Mouse (Mus musculus) retina, postnatal 1 day (tissue): ENCODE results near the gene Ccdc28b.

ENCODE experiments used
- DNase-seq: peaks from one replicate; pipeline ENCODE4 v3.0.0-alpha.2; 2012

Ccdc28b gene

DNA sequence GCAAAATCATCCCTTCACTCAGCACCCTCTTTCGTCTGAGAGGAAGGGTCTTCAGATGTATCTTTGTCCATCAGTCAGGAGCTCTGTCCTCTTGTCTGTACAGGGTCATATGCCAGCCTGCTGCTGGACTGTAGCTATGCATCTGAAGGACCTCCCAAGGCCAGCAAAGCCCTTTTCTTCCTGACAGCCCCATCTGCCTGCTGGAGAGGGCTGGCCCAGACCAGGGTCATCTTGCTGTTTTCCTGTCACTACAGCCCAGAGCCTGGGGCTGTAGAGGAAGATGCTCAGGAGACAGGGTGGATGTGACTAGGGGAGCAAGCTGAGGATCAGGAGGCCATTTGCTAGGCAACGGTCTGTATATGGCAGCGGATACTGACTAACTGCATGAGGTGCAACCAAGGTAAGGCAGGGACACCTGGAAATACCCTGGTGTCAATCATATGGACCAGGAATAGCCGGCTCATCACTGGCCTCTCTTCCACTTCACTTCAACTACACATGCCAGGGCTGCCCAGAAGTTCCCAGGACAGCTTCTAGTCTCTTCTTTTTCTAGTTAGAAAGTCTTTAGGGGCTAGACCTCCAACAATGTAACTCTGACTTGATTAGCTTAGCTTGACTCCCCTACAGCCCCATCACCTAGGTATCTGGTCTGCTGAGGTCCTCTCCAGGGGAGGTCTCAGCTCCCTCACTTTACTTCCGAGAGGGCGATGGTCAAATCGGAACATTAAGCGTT, 778 bp downstream of the Ccdc28b start:
- no peak for DNase-seq

DNA sequence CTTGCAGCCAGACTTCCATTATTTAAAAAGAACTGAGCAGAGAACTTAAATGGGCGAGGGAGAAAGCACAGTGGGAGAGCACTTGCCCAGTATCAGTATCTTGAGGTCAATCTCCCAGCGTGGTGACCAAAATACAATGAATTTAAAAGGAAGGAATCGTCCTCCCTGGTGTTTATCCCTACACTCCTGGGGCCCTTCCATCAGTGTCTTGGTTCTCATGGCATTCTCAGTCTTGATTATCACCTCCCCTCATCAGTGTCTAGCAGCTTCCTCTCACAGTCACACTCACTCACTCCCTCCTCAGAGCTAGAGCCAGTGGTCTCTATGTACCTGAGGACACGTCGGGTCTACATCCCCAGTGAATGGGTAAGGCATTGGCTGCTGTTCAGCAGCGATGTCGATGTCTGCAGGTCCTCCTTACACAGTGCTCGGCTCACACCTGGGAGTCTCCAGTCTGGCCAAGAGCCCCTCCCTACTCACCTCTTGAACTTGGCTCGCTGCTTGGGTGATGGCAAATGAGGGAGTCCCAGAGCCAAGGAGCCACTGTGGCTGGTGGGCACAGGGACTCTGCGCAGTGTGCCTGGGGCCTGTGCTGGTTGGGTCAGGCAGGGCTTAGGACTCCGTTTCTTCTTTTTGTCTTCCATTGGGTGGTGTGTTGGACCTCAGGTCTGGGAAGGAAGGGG, 1.5 kb downstream of the Ccdc28b start:
- DNase-seq, result no peak

- DNase-seq, result no peak
These were observed 2.4 kb downstream of the Ccdc28b start for GRCm38 (mm10) chr4:129621283-129621841.

- DNase-seq, result no peak
These were observed 3.1 kb downstream of the Ccdc28b start for GRCm38 (mm10) chr4:129620419-129621282.

DNA sequence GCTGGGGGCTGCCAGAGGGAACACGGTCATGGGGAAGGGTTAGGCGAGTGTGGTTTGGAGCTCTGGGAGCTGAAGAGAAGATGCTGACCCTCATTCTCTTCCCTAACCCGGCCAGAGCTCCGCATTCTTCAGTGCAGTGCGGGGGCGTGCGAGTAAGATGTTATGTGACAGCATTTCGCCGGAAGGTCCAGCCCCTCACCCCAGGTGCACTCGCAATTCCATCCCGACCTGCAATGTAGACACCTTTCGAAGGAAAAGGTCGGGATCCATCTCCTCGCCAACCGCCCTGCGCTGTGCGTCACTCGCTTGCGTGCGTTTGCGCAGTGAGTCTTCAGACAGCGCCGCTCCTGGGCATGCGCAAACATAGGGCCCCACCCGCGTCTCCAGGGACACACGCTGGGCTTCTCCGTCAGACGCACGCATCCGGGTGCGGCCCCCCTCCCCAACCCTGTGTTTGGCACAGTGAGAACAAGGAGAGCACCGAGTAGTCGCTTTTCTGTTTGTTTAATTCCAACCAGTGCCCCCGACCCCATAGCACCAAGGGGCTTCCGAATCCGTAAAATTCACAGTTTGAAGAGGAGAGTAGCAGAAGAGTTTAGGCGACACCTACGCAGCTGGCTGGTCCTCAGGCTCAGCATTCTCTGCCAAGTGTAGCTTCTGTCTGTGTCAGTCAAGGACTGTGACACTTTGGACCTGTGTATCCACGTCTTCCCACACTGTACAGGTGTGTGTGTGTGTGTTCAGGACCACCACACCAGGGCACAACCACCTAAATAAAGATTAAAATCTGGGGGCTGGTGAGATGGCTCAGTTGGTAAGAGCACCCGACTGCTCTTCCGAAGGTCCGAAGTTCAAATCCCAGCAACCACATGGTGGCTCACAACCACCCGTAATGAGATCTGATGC, 4.7 kb downstream of the Ccdc28b start, which contains the start of gene Iqcc:
Iqcc (minus strand) TSS at position 314 of the 906 bp plus-strand sequence.
- DNase-seq, result peak; percentile 95

- DNase-seq, result no peak
These were observed 5.7 kb downstream of the Ccdc28b start for GRCm38 (mm10) chr4:129618031-129618430.

DNA sequence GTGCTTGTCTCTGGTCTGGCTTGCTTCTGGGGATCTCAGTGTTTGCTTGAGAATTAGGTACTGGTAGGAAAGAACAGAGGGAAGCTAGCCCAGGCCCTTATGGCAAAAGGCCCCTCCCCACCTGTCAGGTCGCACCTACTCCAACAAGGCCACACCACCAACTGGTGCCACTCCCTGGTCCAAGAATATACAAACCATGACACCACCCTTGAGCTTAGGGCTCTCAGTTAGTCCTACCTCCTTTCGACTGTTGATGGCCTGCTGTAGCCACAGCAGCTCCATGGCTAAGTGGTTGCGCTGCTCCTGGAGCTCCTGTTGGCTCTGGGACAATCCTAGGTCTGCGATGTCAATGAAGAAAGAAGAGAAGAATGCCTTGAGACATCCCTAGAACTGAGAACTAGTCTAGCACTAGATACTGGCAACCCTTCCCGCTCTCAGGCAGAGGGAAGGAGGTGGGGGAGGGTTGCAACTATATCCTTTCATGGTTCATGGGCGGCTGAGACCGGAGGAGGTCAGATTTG, 6.6 kb downstream of the Ccdc28b start:
- DNase-seq, result no peak

DNA sequence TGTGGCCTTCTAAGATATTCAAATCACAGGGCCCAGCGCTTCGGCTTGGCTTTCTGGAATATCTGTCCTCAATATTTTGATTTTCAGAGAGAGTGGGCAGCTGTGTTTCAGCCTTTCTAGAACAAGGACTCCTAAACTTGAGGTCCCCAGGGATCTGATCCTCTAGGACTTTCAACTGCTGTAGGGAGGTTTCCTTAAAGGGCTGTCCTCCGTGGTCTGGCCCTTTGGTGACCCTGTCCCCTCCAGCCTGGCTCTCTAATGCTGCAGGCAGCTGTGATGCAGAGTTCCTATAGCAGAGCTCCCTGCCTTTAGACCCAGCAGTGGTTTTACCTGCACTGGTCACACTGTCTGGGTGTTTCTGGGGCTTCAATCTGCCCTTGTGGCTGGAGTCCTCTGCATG, 7.1 kb downstream of the Ccdc28b start:
- DNase-seq, result no peak

- no peak for DNase-seq
These were observed 7.9 kb downstream of the Ccdc28b start for GRCm38 (mm10) chr4:129615801-129616290.

- no peak for DNase-seq
These were observed 9.7 kb downstream of the Ccdc28b start, which contains the start of gene Dcdc2b for GRCm38 (mm10) chr4:129614093-129614492. Gene Dcdc2b, minus strand, starts transcription at chr4:129614257.

DNA sequence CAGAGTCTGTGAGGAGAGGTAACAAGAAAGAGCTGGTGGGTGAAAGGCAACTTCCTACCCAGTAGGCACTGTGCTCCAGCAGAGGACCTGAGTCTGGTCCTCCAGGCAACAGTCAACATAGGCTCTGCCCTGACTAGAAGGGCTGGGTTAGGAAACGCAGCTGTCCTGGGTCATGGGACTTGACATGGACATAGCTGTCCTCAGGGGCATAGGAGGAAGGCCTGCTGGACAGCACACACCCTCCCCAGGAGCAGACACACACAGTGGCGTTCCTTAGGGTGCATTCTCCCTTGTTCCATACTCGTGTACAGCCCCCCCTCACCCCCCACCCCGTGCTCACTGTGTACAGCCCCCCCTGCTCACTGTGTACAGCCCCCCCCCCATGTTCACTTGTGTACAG, 13.3 kb downstream of the Ccdc28b start:
- no peak for DNase-seq

DNA sequence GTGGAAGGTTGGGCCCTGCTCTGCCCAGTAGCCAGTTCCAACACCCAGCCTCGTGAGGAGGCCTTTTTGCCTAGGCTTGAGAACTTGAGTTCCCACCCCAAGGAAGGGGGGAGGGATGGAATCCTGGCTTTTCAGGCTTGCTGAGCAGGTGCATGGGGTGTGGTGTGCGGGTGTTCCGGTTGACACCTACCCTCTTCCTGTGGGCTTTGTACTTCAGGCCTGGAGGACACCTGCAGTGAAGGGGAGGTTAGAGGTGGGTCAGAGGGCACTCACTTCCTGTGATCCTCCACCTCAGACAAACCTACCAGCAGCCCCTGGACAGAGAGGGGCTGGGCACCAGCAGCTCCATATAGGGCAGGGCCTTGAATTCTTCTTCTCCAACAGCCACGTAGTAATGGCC, 13.7 kb downstream of the Ccdc28b start:
- no peak for DNase-seq

GRCm38 (mm10) chr4:129609139-129609631, 14.6 kb downstream of the Ccdc28b start:
- no peak for DNase-seq

DNA sequence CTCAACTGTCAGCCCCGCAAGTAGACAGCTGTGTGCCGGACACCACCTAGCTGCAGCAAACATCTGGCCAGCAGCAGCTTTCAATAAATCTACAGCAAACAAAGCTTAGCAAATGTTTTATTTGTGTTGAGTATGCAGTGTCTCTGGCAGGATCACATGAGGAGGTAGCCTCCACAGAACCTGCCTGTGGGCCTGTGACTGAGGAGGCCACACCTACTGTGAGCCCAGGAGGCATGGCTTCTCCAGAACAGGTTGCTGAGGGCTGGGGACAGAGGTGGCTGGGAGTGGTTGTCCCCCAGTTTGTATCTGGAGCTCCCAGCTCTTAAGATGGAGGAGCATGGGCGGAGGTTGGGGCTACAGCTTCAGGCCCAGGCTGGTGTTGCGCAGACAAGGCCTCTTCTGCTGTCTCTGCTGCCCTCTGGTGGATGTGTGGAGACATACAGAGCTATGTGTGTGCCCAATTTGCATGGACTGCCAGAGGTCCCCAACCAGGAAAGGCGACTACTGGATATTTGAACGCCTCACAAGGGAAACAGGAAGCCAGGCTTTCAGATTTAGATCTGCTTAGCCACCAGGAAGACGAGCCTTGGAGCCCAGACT, 15.2 kb downstream of the Ccdc28b start:
- peak; percentile 90 for DNase-seq

DNA sequence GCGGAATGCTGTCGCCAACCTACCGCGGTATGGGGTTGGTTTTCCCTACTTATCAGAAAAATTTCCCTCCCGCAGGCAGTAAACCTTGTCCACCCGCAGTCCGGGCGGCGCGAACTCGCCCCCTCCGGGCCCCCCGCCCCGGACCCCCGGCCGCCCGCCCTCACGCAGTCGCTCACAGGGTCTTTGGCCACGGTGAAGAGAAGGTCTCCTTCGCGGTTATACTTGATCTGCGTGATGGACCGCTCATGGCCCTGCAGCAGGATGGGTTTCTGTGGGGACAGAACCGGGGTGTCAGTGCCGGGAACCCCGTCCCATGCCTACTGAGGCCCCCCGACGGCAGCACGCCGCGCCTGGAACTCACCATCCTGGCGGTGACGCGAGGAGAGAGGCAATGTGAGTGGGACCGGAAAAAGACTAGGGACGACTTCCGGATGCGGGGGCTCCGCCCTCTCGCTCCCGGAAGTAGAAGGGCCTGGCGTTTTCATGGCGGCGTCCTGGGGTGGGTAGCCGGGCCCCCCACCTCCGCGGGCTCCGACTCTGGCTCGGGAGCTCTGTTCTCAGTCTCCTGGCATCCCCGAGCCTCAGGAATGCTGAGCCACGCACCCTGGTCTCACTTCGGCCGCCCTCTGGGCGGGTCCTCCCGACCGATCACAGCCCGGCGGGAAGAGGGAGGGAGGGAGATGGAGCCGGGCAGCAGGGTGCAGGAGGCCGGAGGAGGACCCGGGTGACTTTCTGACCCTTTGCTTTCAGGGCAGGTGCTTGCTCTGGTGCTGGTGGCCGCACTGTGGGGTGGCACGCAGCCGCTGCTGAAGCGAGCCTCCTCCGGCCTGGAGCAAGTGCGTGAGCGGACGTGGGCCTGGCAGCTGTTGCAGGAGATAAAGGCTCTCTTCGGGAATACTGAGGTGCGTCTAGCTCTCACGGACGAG, 23.3 kb downstream of the Ccdc28b start, which contains the start of the genes Eif3i and Tmem234:
Eif3i (minus strand) TSS at position 416 of the 926 bp plus-strand sequence.
Tmem234 (plus strand) TSS at position 436 of the 926 bp plus-strand sequence.
- peak; percentile 92 for DNase-seq

DNA sequence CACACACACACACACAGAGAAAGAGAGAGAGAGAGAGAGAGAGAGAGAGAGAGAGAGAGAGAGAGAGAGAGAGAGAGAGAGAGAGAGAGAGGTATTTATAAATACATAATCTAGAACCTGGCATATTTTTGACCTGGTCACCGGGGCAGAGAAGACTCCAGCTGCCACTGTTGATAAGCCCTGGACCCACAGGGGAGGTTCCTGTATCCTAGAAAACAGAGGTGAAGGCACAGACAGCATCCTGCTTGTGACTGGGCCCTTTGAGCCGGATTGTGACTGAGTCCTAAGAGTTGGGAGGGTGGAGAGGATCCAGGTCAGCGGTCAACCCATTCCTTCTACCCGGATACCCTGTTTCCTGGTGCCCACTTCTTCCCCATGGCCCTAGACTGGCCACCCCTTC, 34.9 kb downstream of the Ccdc28b start:
- DNase-seq, result no peak

DNA sequence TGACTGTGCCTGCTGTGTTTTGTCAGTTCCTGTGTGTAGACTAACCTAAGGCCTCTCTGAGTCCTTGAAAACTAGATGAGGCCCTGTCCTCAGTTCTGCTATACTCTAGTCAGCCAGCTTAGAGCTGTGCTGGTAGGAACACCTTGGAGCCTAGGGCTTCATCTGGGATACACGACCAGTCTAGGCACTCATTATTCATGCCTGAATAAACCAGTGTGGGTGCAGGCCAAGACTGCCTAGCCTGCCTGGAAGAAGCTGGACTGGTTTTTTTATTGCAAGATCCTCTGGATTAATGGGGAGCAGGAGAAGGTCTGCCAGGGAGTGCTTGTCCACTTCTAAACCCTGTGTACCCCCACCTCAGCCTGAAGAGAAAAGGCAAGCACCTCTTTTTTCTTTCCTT, 36.8 kb downstream of the Ccdc28b start:
- DNase-seq, result no peak

DNA sequence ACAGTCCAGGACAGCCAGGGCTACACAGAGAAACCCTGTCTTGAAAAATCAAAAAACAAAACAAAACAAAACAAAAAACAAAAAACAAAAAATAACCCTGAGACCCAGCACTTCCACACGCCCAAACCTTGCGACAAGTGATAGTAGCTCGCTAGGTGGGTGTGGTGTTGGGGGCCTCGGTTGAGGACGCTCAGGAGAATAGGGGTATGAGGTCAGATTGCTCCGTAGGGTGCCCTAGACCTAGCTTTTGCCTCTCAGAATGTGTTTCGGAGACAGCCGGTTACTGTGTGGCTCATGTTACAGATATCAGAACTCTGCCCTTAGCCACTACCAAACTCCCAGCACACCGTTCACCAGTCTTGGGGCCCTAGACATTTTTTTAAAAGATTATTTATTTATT, 38.0 kb downstream of the Ccdc28b start:
- no peak for DNase-seq

DNA sequence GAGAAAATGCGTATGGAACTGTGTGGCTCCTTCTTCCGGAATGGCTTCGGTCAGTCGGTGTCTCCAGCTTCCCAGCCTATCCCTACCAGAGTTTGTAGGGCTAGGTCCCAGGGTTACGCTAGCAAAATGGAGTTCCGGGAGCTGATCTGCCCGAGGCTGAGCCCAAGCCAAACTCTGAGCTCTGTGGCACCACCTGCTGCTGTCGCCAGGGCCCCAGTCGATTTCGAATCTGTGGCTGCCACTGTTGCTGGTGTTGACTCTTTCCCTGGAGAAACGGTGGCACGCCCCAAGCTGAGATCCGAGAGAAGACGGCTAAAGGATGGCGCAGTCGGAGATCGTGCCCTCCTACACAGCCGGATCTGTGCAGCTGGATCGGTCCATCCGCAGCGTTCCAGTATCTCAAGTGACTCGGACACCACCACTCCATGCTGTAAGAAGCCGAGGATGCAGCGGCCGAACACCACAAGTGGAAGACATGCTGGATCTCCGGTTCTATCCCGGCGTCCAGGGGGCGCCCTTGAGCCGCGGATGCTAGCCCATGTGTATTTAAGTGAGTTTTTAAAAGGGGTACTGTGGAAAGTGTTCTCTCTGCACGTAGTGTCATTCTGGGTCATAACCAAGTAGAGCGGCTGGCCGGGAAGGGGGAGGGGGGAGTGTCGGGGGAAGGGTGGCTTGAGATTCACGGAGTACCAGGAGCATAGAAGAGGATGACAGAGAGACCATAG, 38.7 kb downstream of the Ccdc28b start:
- peak; percentile 88 for DNase-seq
